22 mouse cellular contexts compared by ENCODE assay signal in the genomic region with DNA sequence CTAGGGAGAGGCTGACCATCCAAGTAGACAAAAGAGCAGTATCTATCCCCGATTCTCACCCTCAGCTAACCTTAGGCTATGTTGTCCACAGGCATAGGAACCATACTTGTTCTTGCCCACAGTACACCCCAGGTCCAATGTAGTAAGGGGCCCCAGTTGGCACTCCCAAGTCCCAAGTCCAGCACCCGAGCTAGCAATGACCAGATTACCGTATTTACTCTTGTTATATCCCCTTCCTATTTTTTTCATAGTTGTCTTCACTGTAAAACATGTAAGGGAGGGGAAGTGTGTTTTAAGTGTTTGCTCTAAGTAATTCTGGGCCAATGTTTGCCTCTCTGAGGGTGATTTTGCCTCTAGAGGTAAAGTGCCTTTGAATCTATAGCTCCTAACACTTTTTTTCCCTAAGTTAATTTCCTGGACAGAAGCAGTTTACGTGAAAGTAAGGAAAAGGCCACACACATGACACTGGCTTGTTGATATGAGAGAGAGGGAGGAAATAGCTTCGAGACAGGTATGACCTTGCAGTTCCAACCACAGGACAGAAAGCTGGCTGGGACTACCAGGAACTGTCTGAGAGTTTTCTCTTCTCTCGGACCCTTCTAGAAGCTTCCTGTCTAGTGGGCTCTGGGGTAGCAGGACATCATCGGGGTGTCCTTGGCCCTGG. TPM values are rescaled to one million over a fixed set of nuclear protein-coding genes. Genes with fewer than 3 reads are reported as not detected.
DNase-seq lines count a peak whose midpoint lies in the region; ATAC-seq and TF ChIP-seq lines count a peak whose summit lies in the region.
"Had no signal": no experiment of that assay in that cellular context is flagged by ENCODE, and none has a peak within 500 bp of the region (broad histone marks: within the 10 kb centered on the region; RNA-seq: fewer than 3 reads in every experiment).

Gene Nr1i2 (minus strand): TSS at position 140 of the 664 bp plus-strand sequence.

- no peak for TF ChIP-seq EP300 in heart, adult 2 months (IDR thresholded peaks at IDR 0.05; ENCODE audit: insufficient read depth, low read depth, low read length)

- no peaks in the 10 kb centered on the region for H3K9me3 ChIP-seq in lung, embryonic 15.5 days
- no peaks in the 10 kb centered on the region for H3K9me3 ChIP-seq in liver, embryonic 11.5 days (ENCODE audit: control insufficient read depth, low read length)
- H3K9me3 ChIP-seq in stomach, embryonic 15.5 days: no peaks in the 10 kb centered on the region
- H3K9me3 ChIP-seq: forebrain, embryonic 15.5 days; limb, embryonic 12.5 days; midbrain, embryonic 15.5 days had no signal

- TF ChIP-seq POLR2A in heart, adult 2 months (IDR thresholded peaks at IDR 0.05; ENCODE audit: insufficient read depth, low read depth, low read length): no peak

- no peak within 1 kb of the TSS for H3K4me3 ChIP-seq in lung, embryonic 15.5 days
- no peak within 1 kb of the TSS; the same call in 1 of the 2 replicates for H3K4me3 ChIP-seq in liver, embryonic 11.5 days (ENCODE audit: low read depth, low read length)
- peak within 1 kb of the TSS; percentile 21 for H3K4me3 ChIP-seq in stomach, embryonic 15.5 days (replicated peaks)
- H3K4me3 ChIP-seq in heart, adult 2 months: no peak within 1 kb of the TSS
- H3K4me3 ChIP-seq: forebrain, embryonic 15.5 days; gastrocnemius, adult 2 months; limb, embryonic 12.5 days; midbrain, embryonic 15.5 days had no signal

- 40% methylated on average over 7 of the region's 7 CpGs for WGBS in lung, embryonic 15.5 days
- 59% methylated on average over 7 of the region's 7 CpGs for WGBS in liver, embryonic 11.5 days
- WGBS in stomach, embryonic 15.5 days: 47% methylated on average over 7 of the region's 7 CpGs
- 50% methylated on average over 7 of the region's 7 CpGs for WGBS in heart, adult 2 months

- DNase-seq in lung, postnatal 10 days: no peak
- peak; percentile 49 to 64 for DNase-seq in kidney, adult 8-10 months
- DNase-seq in liver, embryonic 11.5 days (ENCODE audit: low spot score): no peak
- DNase-seq in right cerebral cortex, adult 2 months (ENCODE audit: low spot score in 2 of 2): no peak
- DNase-seq in heart, adult 2 months: no peak
- DNase-seq: cerebellum, adult 9-11 months; embryo, embryonic 11 days; gastrocnemius, adult 2 months; heart, adult 11 months; right cerebral cortex, postnatal 14 days; thymus, adult 18-20 months had no signal

- no peaks in the 10 kb centered on the region for H3K27me3 ChIP-seq in lung, embryonic 15.5 days
- no peaks in the 10 kb centered on the region for H3K27me3 ChIP-seq in liver, embryonic 11.5 days (replicated peaks; ENCODE audit: control insufficient read depth, insufficient read depth, low read length)
- H3K27me3 ChIP-seq in stomach, embryonic 15.5 days (replicated peaks): no peaks in the 10 kb centered on the region
- no peaks in the 10 kb centered on the region for H3K27me3 ChIP-seq in heart, adult 2 months (ENCODE audit: control insufficient read depth, insufficient read depth, low read length)
- H3K27me3 ChIP-seq: forebrain, embryonic 15.5 days; limb, embryonic 12.5 days; midbrain, embryonic 15.5 days had no signal

- peaks cover 3% of the 10 kb centered on the region; the same call in 1 of the 2 replicates for H3K4me1 ChIP-seq in lung, embryonic 15.5 days
- H3K4me1 ChIP-seq in liver, embryonic 11.5 days (replicated peaks; ENCODE audit: control insufficient read depth, insufficient read depth, low read length): no peaks in the 10 kb centered on the region; the same call in 1 of the 2 replicates
- 0 out of 2 replicates have a peak, but pooled peaks cover 3% of the 10 kb centered on the region for H3K4me1 ChIP-seq in stomach, embryonic 15.5 days
- H3K4me1 ChIP-seq in heart, adult 2 months (ENCODE audit: control insufficient read depth, insufficient read depth, low read length): no peaks in the 10 kb centered on the region
- H3K4me1 ChIP-seq: forebrain, embryonic 15.5 days; midbrain, embryonic 15.5 days had no signal

- no peak; the same call in 1 of the 2 replicates for ATAC-seq in lung, embryonic 15.5 days (ENCODE audit: borderline replicate concordance, extremely low read depth, low FRiP score, low TSS enrichment)
- 0 out of 2 replicates have a peak, but pooled peaks have one; percentile 26 for ATAC-seq in liver, embryonic 11.5 days (replicated peaks; ENCODE audit: low FRiP score)
- ATAC-seq in stomach, embryonic 15.5 days (ENCODE audit: insufficient read depth, low FRiP score, low read depth): peak; percentile 89
- ATAC-seq in megakaryocyte, adult 5-6 weeks (ENCODE audit: poor library complexity, severe bottlenecking): no peak
- ATAC-seq: forebrain, embryonic 15.5 days; midbrain, embryonic 15.5 days had no signal

- no peak within 1 kb of the TSS for H3K27ac ChIP-seq in lung, embryonic 15.5 days
- H3K27ac ChIP-seq in liver, embryonic 11.5 days (ENCODE audit: low read depth, low read length): no peak within 1 kb of the TSS
- H3K27ac ChIP-seq in stomach, embryonic 15.5 days: peak within 1 kb of the TSS; percentile 75
- H3K27ac ChIP-seq in heart, adult 2 months: no peak within 1 kb of the TSS
- H3K27ac ChIP-seq: forebrain, embryonic 15.5 days; gastrocnemius, adult 2 months; hindbrain, embryonic 14.5 days; limb, embryonic 12.5 days; macrophage; midbrain, embryonic 15.5 days had no signal

- intact Hi-C loops in heart, adult 2 months (cut with DNase I): no loop called here

- H3K4me2 ChIP-seq in lung, embryonic 15.5 days: 0 out of 2 replicates have a peak within 1 kb of the TSS, but pooled peaks have one; percentile 8
- peak within 1 kb of the TSS; percentile 28 for H3K4me2 ChIP-seq in liver, embryonic 11.5 days
- H3K4me2 ChIP-seq in stomach, embryonic 15.5 days: peak within 1 kb of the TSS; percentile 29; the same call in 1 of the 2 replicates
- H3K4me2 ChIP-seq: forebrain, embryonic 15.5 days; hindbrain, embryonic 14.5 days; limb, embryonic 12.5 days; midbrain, embryonic 15.5 days had no signal

- H3K36me3 ChIP-seq in lung, embryonic 15.5 days: no peaks in the 10 kb centered on the region
- no peaks in the 10 kb centered on the region for H3K36me3 ChIP-seq in liver, embryonic 11.5 days (ENCODE audit: control insufficient read depth, insufficient read depth, low read length)
- H3K36me3 ChIP-seq in stomach, embryonic 15.5 days: no peaks in the 10 kb centered on the region
- H3K36me3 ChIP-seq in heart, adult 2 months (ENCODE audit: control insufficient read depth, insufficient read depth, low read length): no peaks in the 10 kb centered on the region
- H3K36me3 ChIP-seq: forebrain, embryonic 15.5 days; limb, embryonic 12.5 days; midbrain, embryonic 15.5 days had no signal

- H3K9ac ChIP-seq in lung, embryonic 15.5 days: no peak within 1 kb of the TSS
- no peak within 1 kb of the TSS for H3K9ac ChIP-seq in liver, embryonic 11.5 days (ENCODE audit: low read depth, low read length)
- H3K9ac ChIP-seq in stomach, embryonic 15.5 days: no peak within 1 kb of the TSS
- no peak within 1 kb of the TSS for H3K9ac ChIP-seq in heart, adult 2 months (ENCODE audit: low read depth, low read length)
- H3K9ac ChIP-seq: forebrain, embryonic 15.5 days; hindbrain, embryonic 14.5 days; limb, embryonic 12.5 days; midbrain, embryonic 15.5 days had no signal

- no peaks in the 10 kb centered on the region for H3K79me2 ChIP-seq in heart, adult 2 months (replicated peaks; ENCODE audit: control insufficient read depth, insufficient read depth, low read length)

- TF ChIP-seq CTCF in heart, adult 2 months (IDR thresholded peaks at IDR 0.05): no peak

RNA-seq across cellular contexts. Expression of gene Nr1i2, which starts in this region (rescaled TPM):
- polyA plus RNA-seq in lung, embryonic 15.5 days (2015; fragmentation: Nextera tagmentation; extraction: Ambion mirVana): 0.05 TPM in 1 of 2 replicates, not detected in the other
- 1.8 and 2.0 TPM in 2 replicates for polyA plus RNA-seq in liver, embryonic 11.5 days (2014; fragmentation: Nextera tagmentation; extraction: Ambion mirVana)
- 6.2 and 7.4 TPM in 2 replicates for polyA plus RNA-seq in stomach, embryonic 15.5 days (2015; fragmentation: Nextera tagmentation; extraction: Ambion mirVana)
- total RNA-seq in heart, adult 2 months (2021): not detected
- polyA plus RNA-seq in heart, adult 2 months (2012; rRNA removed): 0.15 TPM in 1 of 2 replicates, not detected in the other
- not detected in 2 replicates for total RNA-seq in megakaryocyte, adult 5-6 weeks (2015)
- total RNA-seq in megakaryocyte, adult 5-6 weeks (2017): not detected in 2 replicates
- total RNA-seq: gastrocnemius, adult 2 months; layer of hippocampus, adult 18-20 months; left cerebral cortex, adult 18-20 months had no signal
- polyA plus RNA-seq: C2C12; forebrain, embryonic 15.5 days; hindbrain, embryonic 14.5 days; limb, embryonic 12.5 days; macrophage had no signal

Comparison
In these comparisons a context has a peak if more than half of its experiments do, and no peak if none do; other contexts are left out.
1. ATAC-seq: peak in liver, embryonic 11.5 days (single experiment) and stomach, embryonic 15.5 days (single experiment); none in lung, embryonic 15.5 days (single experiment) and megakaryocyte, adult 5-6 weeks (single experiment).
2. DNase-seq: peak in kidney, adult 8-10 months (2 of 2); none in lung, postnatal 10 days (single experiment), liver, embryonic 11.5 days (single experiment), right cerebral cortex, adult 2 months (0 of 2) and heart, adult 2 months (0 of 2).
3. Peak in every context shown above with its lines, with median percentiles within 50 percentile points of each other: H3K4me2 ChIP-seq.